Mouse (Mus musculus) embryonic fibroblast, embryonic 13.5 days (primary cell): ENCODE data around the gene Tcirg1. TPM values are rescaled to one million over a fixed set of nuclear protein-coding genes. Genes with fewer than 3 reads are reported as not detected.
A peak's percentile ranks its signal among the peaks of the same experiment; 100 is the strongest.

ENCODE experiments used
- H3K27ac ChIP-seq: 2 replicates; pipeline ENCODE4 v1.5.1; 2012; ENCODE audit warnings: low read length, control low read depth, inconsistent platforms; ENCODE audit not compliant: insufficient read depth
- H3K4me1 ChIP-seq: 2 replicates; pipeline ENCODE4 v1.6.1; 2011; ENCODE audit warnings: low read length; ENCODE audit not compliant: control insufficient read depth, insufficient read depth
- H3K4me3 ChIP-seq: 2 replicates; pipeline ENCODE4 v1.5.1; 2011; ENCODE audit warnings: mild to moderate bottlenecking, control low read depth, low read length; ENCODE audit not compliant: insufficient read depth
- CTCF ChIP-seq: IDR thresholded peaks from 2 replicates; pipeline ENCODE4 v1.5.1; 2011; ENCODE audit warnings: mild to moderate bottlenecking, control low read depth, low read length, moderate library complexity, borderline replicate concordance; ENCODE audit not compliant: insufficient read depth
- POLR2A ChIP-seq: IDR thresholded peaks from 2 replicates; pipeline ENCODE4 v1.6.1; 2011; ENCODE audit warnings: low read depth, mild to moderate bottlenecking, control low read depth, low read length, moderate library complexity
- polyA plus RNA-seq: library from polyadenylated mRNA; stranded (reverse); fragments of >200 nt; gene quantifications from 2 replicates; pipeline ENCODE4 v1.2.4, GENCODE M21; 2011; ENCODE audit warnings: low read depth; ENCODE audit not compliant: missing spikeins, insufficient read length

Gene Tcirg1
- polyA plus RNA-seq, 1 experiment = 56.8 TPM

DNA sequence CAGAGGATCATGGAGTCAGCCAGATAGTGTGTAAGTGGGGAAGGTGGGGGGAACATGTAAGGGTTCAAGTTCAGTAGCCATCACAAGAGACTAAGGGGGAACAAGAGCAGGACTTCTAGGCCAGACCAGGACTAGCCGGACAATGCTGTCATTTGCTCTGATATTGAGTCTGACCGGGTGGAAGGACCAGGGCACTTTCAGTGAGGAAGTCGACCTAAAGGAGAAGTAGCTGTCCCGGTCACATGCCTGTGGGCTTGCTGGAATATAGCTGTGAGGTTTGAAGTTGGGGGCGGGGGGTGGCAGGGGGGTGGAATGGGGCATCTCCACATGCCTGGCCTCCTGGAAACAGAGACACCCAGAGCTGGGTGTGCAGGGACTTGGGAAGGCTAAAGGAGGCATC, 7.6 kb upstream of the Tcirg1 start:
- no peak overlapping the region for H3K4me3 ChIP-seq
- H3K4me1 ChIP-seq = peaks cover 2% of the 10 kb centered on the region; the same call in 1 of the 2 replicates
- TF ChIP-seq CTCF = no peak
- no peak for TF ChIP-seq POLR2A
- no peak overlapping the region for H3K27ac ChIP-seq

GRCm38 (mm10) chr19:3913692-3914091, 6.8 kb upstream of the Tcirg1 start:
- TF ChIP-seq POLR2A = 0 out of 2 replicates have a peak, but pooled peaks have one; percentile 30
- TF ChIP-seq CTCF = no peak
- peaks cover 2% of the 10 kb centered on the region; the same call in 1 of the 2 replicates for H3K4me1 ChIP-seq
- H3K27ac ChIP-seq = no peak overlapping the region
- H3K4me3 ChIP-seq = peak overlapping the region; percentile 78

GRCm38 (mm10) chr19:3912337-3913204, 5.6 kb upstream of the Tcirg1 start, which contains the start of gene Ndufs8:
Gene Ndufs8 (minus strand): TSS chr19:3912774.
- Histone ChIP-seq H3K4me3 (peak within 1 kb of the TSS; percentile 78), H3K4me1 (peaks cover 2% of the 10 kb centered on the region; the same call in 1 of the 2 replicates), H3K27ac (peak within 1 kb of the TSS; percentile 51)
- TF ChIP-seq POLR2A = peak; percentile 89
- no peak for TF ChIP-seq CTCF

DNA sequence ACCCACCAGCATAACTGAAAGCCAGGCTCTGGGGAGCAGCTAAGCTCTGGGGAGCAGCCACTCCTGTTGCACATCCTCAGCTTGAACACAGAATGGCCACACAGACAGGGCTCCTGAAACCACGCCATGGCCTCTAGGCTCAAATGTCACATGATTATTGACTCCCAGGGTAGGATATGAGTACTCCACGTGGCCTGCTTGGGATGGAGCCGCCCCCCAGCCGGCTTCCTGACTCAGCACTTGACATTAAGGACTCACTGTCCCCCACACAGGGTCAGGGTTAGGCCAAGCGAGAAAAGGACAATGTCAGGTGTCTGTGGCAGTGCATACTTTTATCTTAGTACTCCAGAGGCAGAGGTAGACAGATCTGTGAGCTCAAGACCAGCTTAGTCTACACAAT, 3.3 kb upstream of the Tcirg1 start:
- no peak for TF ChIP-seq POLR2A
- Histone ChIP-seq H3K4me1 (peaks cover 2% of the 10 kb centered on the region; the same call in 1 of the 2 replicates), H3K27ac (no peak overlapping the region), H3K4me3 (no peak overlapping the region)

DNA sequence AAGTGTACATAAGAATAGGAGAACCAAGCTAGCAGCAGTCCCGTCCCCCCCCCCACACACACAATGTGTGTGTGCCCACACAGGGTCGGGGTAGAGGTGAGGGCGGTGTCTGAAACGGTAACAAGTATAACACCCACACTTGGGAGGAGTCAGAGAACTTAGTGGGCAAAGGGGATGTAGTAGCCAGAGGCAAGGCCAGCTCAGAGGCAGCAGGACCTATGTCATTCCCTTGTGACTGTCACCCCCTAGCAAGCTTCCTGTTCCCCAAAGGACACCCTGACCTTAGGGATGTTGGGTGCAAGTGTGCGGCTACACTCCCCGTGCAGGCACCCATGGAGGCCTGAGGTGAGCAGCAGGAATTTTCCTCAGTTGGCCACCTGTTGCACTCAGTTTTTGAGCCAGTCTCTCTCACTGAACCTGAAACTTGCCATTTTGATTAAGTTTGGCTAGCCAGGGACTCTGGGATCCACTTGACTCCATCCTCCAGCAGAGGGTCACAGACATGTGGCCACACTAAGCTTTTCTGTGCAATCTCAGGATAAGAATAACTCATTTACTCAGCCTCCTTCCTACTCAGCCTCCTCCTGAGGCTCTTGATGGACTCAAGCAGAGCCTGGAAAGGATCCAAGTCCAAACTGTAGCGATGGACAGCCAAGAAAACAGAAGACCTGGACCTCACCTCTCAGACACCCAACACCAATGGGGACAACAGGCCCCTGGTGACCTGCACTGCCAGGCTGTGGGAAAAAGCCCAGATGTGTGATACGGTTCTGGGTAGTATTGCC, 1.1 kb upstream of the Tcirg1 start:
- Histone ChIP-seq H3K27ac (no peak overlapping the region), H3K4me3 (no peak overlapping the region), H3K4me1 (0 out of 2 replicates have a peak, but pooled peaks cover 2% of the 10 kb centered on the region)
- TF ChIP-seq POLR2A (no peak), CTCF (no peak)

DNA sequence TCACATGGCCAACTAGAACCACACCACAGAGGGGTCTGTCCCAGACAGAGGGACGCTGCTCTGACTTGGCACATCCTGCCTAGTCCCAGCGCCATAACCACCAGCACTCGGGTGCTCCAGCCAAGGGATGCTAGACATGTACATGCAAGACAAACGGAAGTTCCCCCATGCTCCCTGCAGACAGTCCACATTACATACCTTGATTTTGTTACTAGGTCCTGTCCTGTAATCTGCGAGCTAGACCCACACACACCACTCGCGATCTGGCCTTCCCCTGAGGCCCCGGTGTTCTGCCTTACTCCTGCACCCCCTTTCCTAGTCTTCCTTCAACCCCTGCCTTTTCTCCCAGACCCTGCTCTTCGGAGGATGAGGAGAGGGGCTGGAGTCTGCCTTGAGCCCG, 607 bp downstream of the Tcirg1 start:
- Histone ChIP-seq H3K27ac (peak overlapping the region; percentile 53), H3K4me3 (peak overlapping the region; percentile 95), H3K4me1 (no peaks in the 10 kb centered on the region)
- no peak for TF ChIP-seq POLR2A
- no peak for TF ChIP-seq CTCF

GRCm38 (mm10) chr19:3905261-3905969, 1.5 kb downstream of the Tcirg1 start:
- H3K27ac ChIP-seq = peak overlapping the region; percentile 54
- no peak for TF ChIP-seq CTCF
- no peak for TF ChIP-seq POLR2A
- H3K4me1 ChIP-seq = no peaks in the 10 kb centered on the region
- peak overlapping the region; percentile 95 for H3K4me3 ChIP-seq

DNA sequence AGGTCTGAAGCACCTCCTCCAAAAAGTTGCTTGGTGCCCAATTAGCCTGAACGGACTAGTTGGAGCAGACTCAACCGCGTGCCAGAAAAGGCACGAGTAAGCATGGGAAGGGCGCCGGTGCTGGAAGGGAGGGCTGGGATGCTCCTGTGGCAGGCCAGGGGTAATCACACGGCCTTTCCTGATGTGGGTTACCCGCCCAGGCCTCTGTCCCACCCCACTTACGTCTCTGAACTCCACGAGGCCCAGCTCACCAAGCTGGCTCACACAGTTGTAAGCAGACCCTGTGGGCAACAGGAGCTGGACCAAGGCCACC, 2.6 kb downstream of the Tcirg1 start:
- no peak overlapping the region for H3K4me3 ChIP-seq
- no peaks in the 10 kb centered on the region for H3K4me1 ChIP-seq
- no peak overlapping the region for H3K27ac ChIP-seq
- TF ChIP-seq CTCF = no peak
- no peak for TF ChIP-seq POLR2A

DNA sequence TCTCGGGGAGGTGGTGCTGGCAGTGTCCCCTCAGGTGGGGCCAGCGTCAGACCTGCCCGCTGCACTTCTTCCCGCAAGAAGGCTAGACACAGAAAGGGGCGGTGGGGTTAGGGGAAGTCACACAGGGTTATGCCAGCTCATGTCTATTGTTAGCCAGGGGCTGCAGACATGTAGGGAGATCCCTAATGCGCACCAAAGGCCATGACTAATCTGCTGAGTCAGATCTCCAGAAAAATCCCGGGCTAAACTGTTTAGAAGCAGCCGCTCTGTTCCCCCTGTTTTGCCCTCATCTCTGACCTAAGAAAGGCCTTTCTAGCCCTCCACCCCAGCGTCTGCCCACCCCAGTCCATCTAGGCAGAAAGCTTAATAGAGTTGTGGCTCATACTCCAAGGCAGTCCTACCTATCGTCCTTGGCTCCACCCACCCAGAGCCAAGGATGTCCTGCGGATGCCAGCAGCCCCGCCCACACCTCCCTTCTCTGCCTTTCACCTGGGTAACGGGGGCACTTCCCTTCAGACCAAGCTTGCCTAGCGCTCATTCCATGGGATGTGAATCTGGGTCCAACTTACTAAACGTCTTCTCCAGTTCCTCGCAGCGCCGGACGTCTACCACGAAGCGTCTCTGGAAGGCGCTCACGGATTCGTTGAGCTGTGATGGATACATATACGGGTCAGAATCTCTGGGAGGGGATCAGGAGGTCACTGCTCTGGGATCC, 3.1 kb downstream of the Tcirg1 start:
- no peak overlapping the region for H3K27ac ChIP-seq
- TF ChIP-seq CTCF (no peak), POLR2A (no peak)
- H3K4me3 ChIP-seq = no peak overlapping the region
- no peaks in the 10 kb centered on the region for H3K4me1 ChIP-seq
